Mouse (Mus musculus) MEL (cell line): ENCODE measurements around the gene Spcs3. TPM values are rescaled to one million over a fixed set of nuclear protein-coding genes. Genes with fewer than 3 reads are reported as not detected.

ENCODE experiments used
- DNase-seq: peaks from one replicate; pipeline ENCODE4 v3.0.0; 2011; ENCODE audit warnings: low read depth, low spot score
- H3K27ac ChIP-seq: 2 replicates; pipeline ENCODE4 v1.5.1; 2012; ENCODE audit warnings: low read depth, mild to moderate bottlenecking, control low read depth, low read length, moderate library complexity; ENCODE audit not compliant: control insufficient read depth
- H3K27me3 ChIP-seq, 2 experiments: fragments of 150-350 bp in 1 of 2; sonication (generic) in 1 of 2; 2 replicates each; pipeline ENCODE4 v1.6.1; 2012; ENCODE audit warnings: low read length in 2 of 2, mild to moderate bottlenecking in 2 of 2, improper control_type of control experiment in 1 of 2, moderate library complexity in 1 of 2; ENCODE audit not compliant: insufficient read depth in 2 of 2, control insufficient read depth in 1 of 2
- H3K36me3 ChIP-seq, 2 experiments: 2 replicates each; pipeline ENCODE4 v1.6.1; 2012 to 2014; ENCODE audit warnings: low read length in 2 of 2, improper control_type of control experiment in 1 of 2, inconsistent platforms in 1 of 2, mild to moderate bottlenecking in 1 of 2; ENCODE audit not compliant: insufficient read depth in 2 of 2, control insufficient read depth in 1 of 2
- H3K4me1 ChIP-seq, 2 experiments: fragments of 150-350 bp in 1 of 2; sonication (generic) in 1 of 2; 2 replicates each; pipeline ENCODE4 v1.6.1; 2012; ENCODE audit warnings: low read length in 2 of 2, improper control_type of control experiment in 1 of 2, mild to moderate bottlenecking in 1 of 2; ENCODE audit not compliant: insufficient read depth in 2 of 2, control insufficient read depth in 1 of 2
- H3K4me3 ChIP-seq, 2 experiments: fragments of 150-350 bp in 1 of 2; sonication (generic) in 1 of 2; 2 replicates each; pipeline ENCODE4 v1.5.1; 2012; ENCODE audit warnings: low read depth in 2 of 2, low read length in 2 of 2, mild to moderate bottlenecking in 2 of 2, moderate library complexity in 2 of 2, control low read depth in 1 of 2, improper control_type of control experiment in 1 of 2; ENCODE audit not compliant: control insufficient read depth in 1 of 2, insufficient read depth in 1 of 2
- H3K79me2 ChIP-seq: 2 replicates; pipeline ENCODE4 v1.6.1; 2012; ENCODE audit warnings: mild to moderate bottlenecking, low read length, moderate library complexity; ENCODE audit not compliant: control insufficient read depth, poor library complexity, insufficient read depth
- H3K9ac ChIP-seq: 2 replicates; pipeline ENCODE4 v1.6.1; 2012; ENCODE audit warnings: low read depth, mild to moderate bottlenecking, control low read depth, low read length, moderate library complexity; ENCODE audit not compliant: control insufficient read depth, poor library complexity, severe bottlenecking
- H3K9me3 ChIP-seq: fragments of 150-350 bp; sonication (generic); replicated peaks from 2 replicates; pipeline ENCODE4 v1.6.1; 2012; ENCODE audit warnings: mild to moderate bottlenecking, low read length, improper control_type of control experiment, moderate library complexity; ENCODE audit not compliant: insufficient read depth
- BHLHE40 ChIP-seq: IDR thresholded peaks from 2 replicates; pipeline ENCODE4 v1.6.1; 2012; ENCODE audit warnings: low read depth, mild to moderate bottlenecking, inconsistent platforms, low read length, improper control_type of control experiment, borderline replicate concordance
- CHD1 ChIP-seq: IDR thresholded peaks from 2 replicates; pipeline ENCODE4 v1.6.1; 2012; ENCODE audit warnings: low read depth, mild to moderate bottlenecking, inconsistent platforms, low read length, improper control_type of control experiment
- CHD2 ChIP-seq: IDR thresholded peaks from 2 replicates; pipeline ENCODE4 v1.6.1; 2011; ENCODE audit warnings: low read length, improper control_type of control experiment
- CTCF ChIP-seq, 3 experiments: IDR thresholded peaks in 2 of 3; conservative IDR thresholded peaks in 1 of 3; 2 replicates each; pipeline ENCODE4 v1.5.1; 2011 to 2012; ENCODE audit warnings: low read length in 3 of 3, low read depth in 2 of 3, mild to moderate bottlenecking in 2 of 3, improper control_type of control experiment in 1 of 3, inconsistent platforms in 1 of 3, mixed read lengths in 1 of 3, moderate library complexity in 1 of 3; ENCODE audit not compliant: control insufficient read depth in 1 of 3, insufficient read depth in 1 of 3, poor library complexity in 1 of 3, severe bottlenecking in 1 of 3
- ELF1 ChIP-seq: IDR thresholded peaks from 2 replicates; pipeline ENCODE4 v1.6.1; 2014; ENCODE audit warnings: low read depth, mild to moderate bottlenecking, inconsistent platforms, low read length, improper control_type of control experiment, moderate library complexity
- EP300 ChIP-seq, 2 experiments: IDR thresholded peaks; 2 replicates each; pipeline ENCODE4 v1.6.1; 2011; ENCODE audit warnings: improper control_type of control experiment in 2 of 2, low read length in 2 of 2, low read depth in 1 of 2, mild to moderate bottlenecking in 1 of 2
- ETS1 ChIP-seq: IDR thresholded peaks from 2 replicates; pipeline ENCODE4 v1.6.1; 2012; ENCODE audit warnings: low read depth, mild to moderate bottlenecking, inconsistent platforms, low read length, improper control_type of control experiment, moderate library complexity
- GABPA ChIP-seq: IDR thresholded peaks from 2 replicates; pipeline ENCODE4 v1.6.1; 2012; ENCODE audit warnings: low read depth, mild to moderate bottlenecking, inconsistent platforms, low read length, improper control_type of control experiment, moderate library complexity
- GATA1 ChIP-seq: IDR thresholded peaks from 2 replicates; pipeline ENCODE4 v1.6.1; 2011; ENCODE audit warnings: low read depth, low read length, improper control_type of control experiment
- MAX ChIP-seq: IDR thresholded peaks from 2 replicates; pipeline ENCODE4 v1.6.1; 2011; ENCODE audit warnings: low read length, improper control_type of control experiment
- MAZ ChIP-seq: IDR thresholded peaks from 2 replicates; pipeline ENCODE4 v1.6.1; 2012; ENCODE audit warnings: low read depth, mild to moderate bottlenecking, inconsistent platforms, low read length, improper control_type of control experiment
- MEF2A ChIP-seq: IDR thresholded peaks from 2 replicates; pipeline ENCODE4 v1.6.1; 2014; ENCODE audit warnings: low read depth, mild to moderate bottlenecking, inconsistent platforms, low read length, improper control_type of control experiment; ENCODE audit not compliant: poor library complexity, insufficient replicate concordance, severe bottlenecking; ENCODE audit errors: extremely low read depth
- MYB ChIP-seq: IDR thresholded peaks from 2 replicates; pipeline ENCODE4 v1.6.1; 2011; ENCODE audit warnings: mild to moderate bottlenecking, low read depth, low read length, improper control_type of control experiment
- NRF1 ChIP-seq: IDR thresholded peaks from 2 replicates; pipeline ENCODE4 v1.6.1; 2014; ENCODE audit warnings: low read depth, mild to moderate bottlenecking, inconsistent platforms, low read length, improper control_type of control experiment, moderate library complexity; ENCODE audit not compliant: poor library complexity, insufficient read depth, severe bottlenecking
- RAD21 ChIP-seq: IDR thresholded peaks from 2 replicates; pipeline ENCODE4 v1.6.1; 2011; ENCODE audit warnings: mild to moderate bottlenecking, low read depth, low read length, improper control_type of control experiment
- RCOR1 ChIP-seq: IDR thresholded peaks from 2 replicates; pipeline ENCODE4 v1.6.1; 2012; ENCODE audit warnings: low read depth, mild to moderate bottlenecking, inconsistent platforms, low read length, improper control_type of control experiment
- SIN3A ChIP-seq: IDR thresholded peaks from 2 replicates; pipeline ENCODE4 v1.6.1; 2012; ENCODE audit warnings: low read length, improper control_type of control experiment, inconsistent platforms
- TBP ChIP-seq: IDR thresholded peaks from 2 replicates; pipeline ENCODE4 v1.8.0; 2011; ENCODE audit warnings: low read depth, low read length, improper control_type of control experiment
- USF2 ChIP-seq, 2 experiments: IDR thresholded peaks; 2 replicates each; pipeline ENCODE4 v1.6.1; 2011 to 2012; ENCODE audit warnings: improper control_type of control experiment in 2 of 2, low read length in 2 of 2, borderline replicate concordance in 1 of 2, inconsistent platforms in 1 of 2, low read depth in 1 of 2, mild to moderate bottlenecking in 1 of 2; ENCODE audit not compliant: insufficient read depth in 1 of 2
- ZC3H11A ChIP-seq: IDR thresholded peaks from 2 replicates; pipeline ENCODE4 v1.6.1; 2012; ENCODE audit warnings: low read depth, mild to moderate bottlenecking, inconsistent platforms, low read length, improper control_type of control experiment
- ZKSCAN1 ChIP-seq: IDR thresholded peaks from 2 replicates; pipeline ENCODE4 v1.6.1; 2012; ENCODE audit warnings: low read depth, mild to moderate bottlenecking, inconsistent platforms, low read length, improper control_type of control experiment, moderate library complexity
- polyA plus RNA-seq, 2 experiments: library from polyadenylated mRNA; stranded (reverse) in 1 of 2; unstranded in 1 of 2; fragments of >175 nt in 1 of 2; fragments of >200 nt in 1 of 2; gene quantifications; 2 replicates each; pipeline versions ENCODE4 v1.2.1 to v1.2.4; 2012; ENCODE audit warnings: low replicate concordance in 2 of 2, low read depth in 1 of 2; ENCODE audit not compliant: insufficient read length in 2 of 2, insufficient read depth in 1 of 2, missing spikeins in 1 of 2
- total RNA-seq: library from RNA; depleted of rRNA; stranded (reverse); fragments of 300-350 nt; gene quantifications from 2 replicates; pipeline ENCODE4 v1.2.3, GENCODE M21; 2012

The Spcs3 gene
- total and polyA plus RNA-seq, 3 experiments, result 69.0 to 140 (median 78.0) TPM

DNA sequence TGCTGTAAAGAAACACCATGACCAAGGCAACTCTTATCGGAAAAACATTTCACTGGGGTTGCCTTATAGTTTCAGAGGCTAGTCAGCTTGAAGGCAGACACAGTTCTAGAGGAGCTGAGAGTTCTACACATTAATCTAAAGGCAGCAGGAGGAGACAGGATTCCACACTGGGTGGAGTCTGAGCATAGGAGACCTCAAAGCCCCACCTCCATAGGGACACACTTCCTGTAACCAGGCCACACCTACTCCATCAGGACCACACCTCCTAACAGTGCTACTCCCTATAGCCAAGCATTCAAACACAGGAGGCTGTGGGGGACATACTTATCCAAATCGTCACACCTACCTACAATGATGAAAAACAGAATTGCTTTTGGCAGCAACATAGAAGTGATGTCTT is 4.2 kb downstream of the Spcs3 start:
- H3K4me1 ChIP-seq, result peaks cover 2 to 10% of the 10 kb centered on the region in 2 experiments; a peak in 3 of 4 replicates
- H3K27ac ChIP-seq, result no peak overlapping the region
- peaks cover 23% of the 10 kb centered on the region for H3K79me2 ChIP-seq
- H3K9ac ChIP-seq, result no peak overlapping the region
- no peaks in the 10 kb centered on the region for H3K27me3 ChIP-seq
- DNase-seq, result peak; percentile 67
- peaks cover 15 to 44% of the 10 kb centered on the region in 2 experiments for H3K36me3 ChIP-seq
- no peak overlapping the region for H3K4me3 ChIP-seq
- H3K9me3 ChIP-seq, result no peaks in the 10 kb centered on the region
- TF ChIP-seq BHLHE40 (no peak), ELF1 (0 out of 2 replicates have a peak, but pooled peaks have one; percentile 24)
- TF ChIP-seq, all 39 proteins: peak for 1

DNA sequence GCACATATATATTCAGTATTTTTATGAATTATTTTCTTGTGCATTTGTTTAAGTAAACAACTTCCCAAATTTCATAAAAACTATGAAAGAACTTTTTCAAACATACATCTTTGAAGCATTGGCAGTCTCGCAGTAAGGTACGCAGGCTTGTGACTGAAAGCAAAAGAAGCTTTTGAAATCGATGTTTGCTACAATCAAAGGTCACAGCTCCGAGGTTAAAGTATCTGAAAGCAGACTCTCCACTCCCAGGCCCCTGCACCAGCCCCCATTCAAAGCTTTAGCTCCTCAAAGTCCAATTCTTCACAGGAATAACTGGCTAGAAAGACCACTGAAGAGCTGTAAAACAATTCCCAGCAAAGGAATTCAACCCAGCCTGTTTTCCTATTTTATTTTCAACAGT is 9.3 kb downstream of the Spcs3 start:
- Histone ChIP-seq H3K9ac (no peak overlapping the region), H3K9me3 (no peaks in the 10 kb centered on the region), H3K79me2 (peaks cover 1% of the 10 kb centered on the region), H3K27ac (no peak overlapping the region), H3K4me1 (no peaks in the 10 kb centered on the region; a peak in 2 of 4 replicates), H3K27me3 (no peaks in the 10 kb centered on the region), H3K4me3 (no peak overlapping the region), H3K36me3 (peaks cover 6 to 29% of the 10 kb centered on the region in 2 experiments)
- no peak for DNase-seq
- no peak for TF ChIP-seq TBP
- TF ChIP-seq GABPA, result no peak
- no peak for TF ChIP-seq RCOR1
- TF ChIP-seq GATA1, result no peak
- no peak for TF ChIP-seq CTCF (IDR thresholded peaks at IDR 0.05 in 2 of 3, conservative IDR thresholded peaks at IDR 0.05 in 1 of 3; ENCODE audit: control insufficient read depth in 1 of 3, insufficient read depth in 1 of 3, low read depth in 2 of 3, low read length in 3 of 3, poor library complexity in 1 of 3, severe bottlenecking in 1 of 3)
- TF ChIP-seq CHD1, result no peak
- no peak for TF ChIP-seq MAZ
- no peak for TF ChIP-seq RAD21
- no peak for TF ChIP-seq CHD2
- no peak for TF ChIP-seq ELF1
- no peak for TF ChIP-seq MYB

DNA sequence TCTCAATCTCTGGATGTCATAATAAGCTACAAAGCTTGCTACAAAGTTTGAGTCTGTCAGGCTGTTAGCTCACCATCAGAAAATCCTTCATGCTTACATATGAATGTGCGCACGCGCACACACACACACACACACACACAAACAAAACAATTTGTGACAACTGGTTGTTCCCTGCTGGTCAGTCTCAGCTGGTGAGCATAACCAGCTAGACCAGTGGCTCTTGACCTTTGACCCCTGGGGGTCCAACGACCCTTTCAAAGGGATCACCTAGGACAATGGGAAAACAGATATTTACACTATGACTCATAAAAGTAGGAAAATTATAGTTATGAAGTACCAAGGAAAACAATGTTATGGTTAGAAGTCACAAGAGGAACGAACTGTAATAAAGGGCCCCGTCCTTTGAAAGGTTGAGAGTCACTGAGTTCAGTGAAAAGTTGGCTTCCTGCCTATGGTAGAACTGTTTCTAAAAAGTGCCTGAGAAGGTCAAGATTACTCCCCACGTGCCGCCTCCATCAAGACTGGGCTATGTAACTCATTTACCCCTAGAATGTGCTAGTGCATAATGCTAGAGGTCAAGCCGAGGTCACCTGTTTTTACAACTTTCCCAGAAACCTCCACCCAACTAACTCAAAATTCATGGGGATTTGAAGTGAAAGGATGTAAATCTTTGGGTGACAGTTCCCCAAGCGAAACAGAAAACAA is 10.9 kb downstream of the Spcs3 start:
- Histone ChIP-seq H3K9ac (no peak overlapping the region), H3K9me3 (no peaks in the 10 kb centered on the region)
- DNase-seq, result peak; percentile 12
- TF ChIP-seq SIN3A (no peak), CHD1 (no peak), NRF1 (no peak), ZKSCAN1 (no peak), MEF2A (no peak), MAZ (no peak), EP300 (IDR thresholded peaks at IDR 0.05; ENCODE audit: low read depth in 1 of 2, low read length in 2 of 2) (no peak), ZC3H11A (no peak), MAX (no peak), USF2 (IDR thresholded peaks at IDR 0.05; ENCODE audit: borderline replicate concordance in 1 of 2, insufficient read depth in 1 of 2, low read depth in 1 of 2, low read length in 2 of 2) (no peak), MYB (no peak), ETS1 (no peak), GABPA (no peak), CTCF (IDR thresholded peaks at IDR 0.05 in 2 of 3, conservative IDR thresholded peaks at IDR 0.05 in 1 of 3; ENCODE audit: control insufficient read depth in 1 of 3, insufficient read depth in 1 of 3, low read depth in 2 of 3, low read length in 3 of 3, poor library complexity in 1 of 3, severe bottlenecking in 1 of 3) (no peak)
- TF ChIP-seq, all 39 proteins: peak for 0
- Histone ChIP-seq H3K4me1 (no peaks in the 10 kb centered on the region; a peak in 2 of 4 replicates), H3K79me2 (no peaks in the 10 kb centered on the region), H3K27me3 (no peaks in the 10 kb centered on the region), H3K36me3 (peaks cover 6 to 18% of the 10 kb centered on the region in 2 experiments), H3K4me3 (no peak overlapping the region), H3K27ac (no peak overlapping the region)
